10 mouse cellular contexts compared by ENCODE assay signal in genomic region chr7:132793467-132793866, GRCm38 (mm10). TPM values are rescaled to one million over a fixed set of nuclear protein-coding genes. Genes with fewer than 3 reads are reported as not detected.
DNase-seq lines count a peak whose midpoint lies in the region; ATAC-seq and TF ChIP-seq lines count a peak whose summit lies in the region.
"Had no signal": no experiment of that assay in that cellular context is flagged by ENCODE, and none has a peak within 500 bp of the region (broad histone marks: within the 10 kb centered on the region; RNA-seq: fewer than 3 reads in every experiment).

No protein-coding gene starts in this region.

- H3K4me3 ChIP-seq in hindbrain, embryonic 10.5 days, result no peak overlapping the region
- H3K4me3 ChIP-seq in hindbrain, embryonic 16.5 days (ENCODE audit: low read length), result no peak overlapping the region
- no peak overlapping the region for H3K4me3 ChIP-seq in lung, adult 2 months (replicated peaks; ENCODE audit: extremely low read depth, low read depth, low read length)
- H3K4me3 ChIP-seq in macrophage (ENCODE audit: inconsistent target), result no peak overlapping the region
- H3K4me3 ChIP-seq in midbrain, embryonic 13.5 days (replicated peaks), result no peak overlapping the region
- H3K4me3 ChIP-seq: limb, embryonic 12.5 days; megakaryocyte, embryonic 14.5 days had no signal

- H3K9me3 ChIP-seq in hindbrain, embryonic 10.5 days, result no peaks in the 10 kb centered on the region
- H3K9me3 ChIP-seq in hindbrain, embryonic 16.5 days (ENCODE audit: control insufficient read depth, low read length), result no peaks in the 10 kb centered on the region
- no peaks in the 10 kb centered on the region for H3K9me3 ChIP-seq in midbrain, embryonic 13.5 days
- H3K9me3 ChIP-seq: limb, embryonic 12.5 days; megakaryocyte, embryonic 14.5 days had no signal

- ATAC-seq in hindbrain, embryonic 16.5 days, result no peak
- ATAC-seq in granulocyte monocyte progenitor cell, adult 5-6 weeks (replicated peaks; ENCODE audit: poor library complexity, severe bottlenecking), result 0 out of 2 replicates have a peak, but pooled peaks have one; percentile 26
- ATAC-seq in midbrain, embryonic 13.5 days, result no peak

- no peak for TF ChIP-seq POLR2A in lung, adult 2 months (IDR thresholded peaks at IDR 0.05; ENCODE audit: borderline replicate concordance, extremely low read depth, low read depth, low read length)

- no peak for TF ChIP-seq CTCF in lung, adult 2 months (IDR thresholded peaks at IDR 0.05; ENCODE audit: insufficient read depth, low read length)

- DNase-seq in hindbrain, embryonic 10.5 days (ENCODE audit: low spot score), result no peak
- DNase-seq in lung, adult 18-20 months, result peak; percentile 57 to 58
- no peak for DNase-seq in lung, adult 2 months
- DNase-seq: gastrocnemius, postnatal 10 days had no signal

- H3K79me2 ChIP-seq in macrophage (ENCODE audit: inconsistent target), result peaks cover 100% of the 10 kb centered on the region

- peaks cover 36% of the 10 kb centered on the region for H3K4me1 ChIP-seq in hindbrain, embryonic 10.5 days (replicated peaks)
- no peaks in the 10 kb centered on the region for H3K4me1 ChIP-seq in hindbrain, embryonic 16.5 days (ENCODE audit: control insufficient read depth, insufficient read depth, low read depth, low read length)
- peaks cover 18% of the 10 kb centered on the region for H3K4me1 ChIP-seq in lung, adult 2 months (ENCODE audit: control insufficient read depth, insufficient read depth, low read length)
- H3K4me1 ChIP-seq in midbrain, embryonic 13.5 days (replicated peaks), result peaks cover 8% of the 10 kb centered on the region

- peak overlapping the region; percentile 26; the same call in 1 of the 2 replicates for H3K27ac ChIP-seq in hindbrain, embryonic 10.5 days
- H3K27ac ChIP-seq in hindbrain, embryonic 16.5 days (ENCODE audit: low read depth, low read length), result no peak overlapping the region
- H3K27ac ChIP-seq in macrophage, result peak overlapping the region; percentile 68
- H3K27ac ChIP-seq in midbrain, embryonic 13.5 days, result no peak overlapping the region
- H3K27ac ChIP-seq: limb, embryonic 12.5 days had no signal

- no peak overlapping the region for H3K9ac ChIP-seq in hindbrain, embryonic 16.5 days (ENCODE audit: low read depth, low read length)
- H3K9ac ChIP-seq in midbrain, embryonic 13.5 days (replicated peaks), result no peak overlapping the region
- H3K9ac ChIP-seq: limb, embryonic 12.5 days had no signal

- H3K27me3 ChIP-seq in hindbrain, embryonic 10.5 days (ENCODE audit: insufficient read depth, poor library complexity, severe bottlenecking), result no peaks in the 10 kb centered on the region
- no peaks in the 10 kb centered on the region for H3K27me3 ChIP-seq in hindbrain, embryonic 16.5 days (replicated peaks; ENCODE audit: control insufficient read depth, insufficient read depth, low read length)
- H3K27me3 ChIP-seq in midbrain, embryonic 13.5 days, result no peaks in the 10 kb centered on the region
- H3K27me3 ChIP-seq: limb, embryonic 12.5 days; megakaryocyte, embryonic 14.5 days had no signal

- WGBS in hindbrain, embryonic 10.5 days, result 72% methylated on average over 6 of the region's 6 CpGs
- 62% methylated on average over 6 of the region's 6 CpGs for WGBS in hindbrain, embryonic 16.5 days
- 41% methylated on average over 6 of the region's 6 CpGs for WGBS in lung, adult 2 months
- WGBS in macrophage (ENCODE audit: missing documents), result 43% methylated on average over 6 of the region's 6 CpGs
- WGBS in midbrain, embryonic 13.5 days, result 81% methylated on average over 6 of the region's 6 CpGs

- H3K36me3 ChIP-seq in hindbrain, embryonic 10.5 days, result peaks cover 1% of the 10 kb centered on the region; the same call in 1 of the 2 replicates
- H3K36me3 ChIP-seq in hindbrain, embryonic 16.5 days (ENCODE audit: control insufficient read depth, insufficient read depth, low read length), result no peaks in the 10 kb centered on the region
- H3K36me3 ChIP-seq in macrophage (ENCODE audit: inconsistent target), result no peaks in the 10 kb centered on the region
- H3K36me3 ChIP-seq in midbrain, embryonic 13.5 days, result peaks cover 8% of the 10 kb centered on the region; the same call in 1 of the 2 replicates

- no peak overlapping the region for H3K4me2 ChIP-seq in hindbrain, embryonic 16.5 days (ENCODE audit: low read length)
- no peak overlapping the region for H3K4me2 ChIP-seq in midbrain, embryonic 13.5 days (replicated peaks)
- H3K4me2 ChIP-seq: limb, embryonic 12.5 days had no signal

RNA-seq across cellular contexts. Expression of gene Fam53b, which starts 20.2 kb away (rescaled TPM):
- 25.5 and 27.7 TPM in 2 replicates for polyA plus RNA-seq in hindbrain, embryonic 10.5 days (2016; fragmentation: Nextera tagmentation; extraction: Ambion mirVana)
- 14.7 and 16.3 TPM in 2 replicates for polyA plus RNA-seq in hindbrain, embryonic 16.5 days (2015; fragmentation: Nextera tagmentation; extraction: Ambion mirVana)
- 79.4 and 80.3 TPM in 2 replicates for polyA plus RNA-seq in lung, adult 2 months (2012; rRNA removed)
- 20.1 and 27.7 TPM in 2 replicates for total RNA-seq in granulocyte monocyte progenitor cell, adult 5-6 weeks (2014; fragmentation: Nextera tagmentation)
- total RNA-seq in granulocyte monocyte progenitor cell, adult 5-6 weeks (2017), result 11.1 and 12.5 TPM in 2 replicates
- 100 to 1,000 TPM in 13 of 26 experiments, 10 to 100 TPM in 13; 24.2 to 164 (median 103) TPM for total RNA-seq in macrophage (2018; cell fraction: chromatin; rRNA removed)
- 10 to 100 TPM; 11.4 to 67.0 (median 51.9) TPM for total RNA-seq in macrophage (2018; cell fraction: cytosol; rRNA removed)
- 100 to 1,000 TPM in 8 of 26 experiments, 10 to 100 TPM in 18; 21.6 to 149 (median 81.0) TPM for total RNA-seq in macrophage (2018; cell fraction: nucleus; rRNA removed)
- 28.5 to 45.3 TPM (median 29.8 TPM) in 3 replicates for polyA plus RNA-seq in macrophage (2018)
- 21.7 and 23.4 TPM in 2 replicates for polyA plus RNA-seq in midbrain, embryonic 13.5 days (2015; fragmentation: Nextera tagmentation; extraction: Ambion mirVana)

RNA-seq across cellular contexts. Expression of gene Eef1akmt2, which starts 59.0 kb away (rescaled TPM):
- polyA plus RNA-seq in hindbrain, embryonic 10.5 days (2016; fragmentation: Nextera tagmentation; extraction: Ambion mirVana), result 76.6 and 80.1 TPM in 2 replicates
- 79.0 and 87.6 TPM in 2 replicates for polyA plus RNA-seq in hindbrain, embryonic 16.5 days (2015; fragmentation: Nextera tagmentation; extraction: Ambion mirVana)
- 6.3 and 7.8 TPM in 2 replicates for polyA plus RNA-seq in lung, adult 2 months (2012; rRNA removed)
- 22.1 and 26.8 TPM in 2 replicates for total RNA-seq in granulocyte monocyte progenitor cell, adult 5-6 weeks (2014; fragmentation: Nextera tagmentation)
- total RNA-seq in granulocyte monocyte progenitor cell, adult 5-6 weeks (2017), result 51.4 and 61.2 TPM in 2 replicates
- 10 to 100 TPM; 16.6 to 67.7 (median 39.8) TPM for total RNA-seq in macrophage (2018; cell fraction: chromatin; rRNA removed)
- total RNA-seq in macrophage (2018; cell fraction: cytosol; rRNA removed), result 10 to 100 TPM in 25 of 26 experiments, 1 to 10 TPM in 1; 9.6 to 21.4 (median 15.7) TPM
- total RNA-seq in macrophage (2018; cell fraction: nucleus; rRNA removed), result 10 to 100 TPM; 12.7 to 46.5 (median 25.2) TPM
- polyA plus RNA-seq in macrophage (2018), result 15.2 to 18.8 TPM (median 17.1 TPM) in 3 replicates
- polyA plus RNA-seq in midbrain, embryonic 13.5 days (2015; fragmentation: Nextera tagmentation; extraction: Ambion mirVana), result 95.7 and 98.9 TPM in 2 replicates

Comparison
In these comparisons a context has a peak if more than half of its experiments do, and no peak if none do; other contexts are left out.
1. DNase-seq: peak in lung, adult 18-20 months (2 of 2); none in hindbrain, embryonic 10.5 days (single experiment) and lung, adult 2 months (single experiment).
2. H3K27ac ChIP-seq: peak in hindbrain, embryonic 10.5 days (single experiment) and macrophage (single experiment); none in hindbrain, embryonic 16.5 days (single experiment) and midbrain, embryonic 13.5 days (single experiment).